ENCODE assay signal across 8 mouse cellular contexts in genomic region chr5:134099496-134100211, GRCm38 (mm10). TPM values are rescaled to one million over a fixed set of nuclear protein-coding genes. Genes with fewer than 3 reads are reported as not detected.
DNase-seq lines count a peak whose midpoint lies in the region; ATAC-seq and TF ChIP-seq lines count a peak whose summit lies in the region.

TSS of gene Castor2 (plus strand) at chr5:134099711.

- H3K4me3 ChIP-seq in ES-E14 (ENCODE audit: insufficient read depth in 1 of 2, low read depth in 1 of 2, low read length in 2 of 2, poor library complexity in 1 of 2, severe bottlenecking in 1 of 2): peak within 1 kb of the TSS; percentile 80 to 86
- peak within 1 kb of the TSS; percentile 93 for H3K4me3 ChIP-seq in layer of hippocampus, adult 2 months
- H3K4me3 ChIP-seq in lung, adult 2 months (replicated peaks; ENCODE audit: extremely low read depth, low read depth, low read length): peak within 1 kb of the TSS; percentile 70
- H3K4me3 ChIP-seq in neural tube, embryonic 15.5 days (replicated peaks): peak within 1 kb of the TSS; percentile 77

- in situ Hi-C loops in ES-E14 (cut with MboI; ENCODE audit: low sequenced_read_pairs in 2 of 2, unreplicated experiment in 2 of 2): no loop called here

- peak; percentile 79 for DNase-seq in ES-E14 (ENCODE audit: low read depth, low spot score)
- DNase-seq in cerebellum, adult 11-12 months: peak; percentile 93
- peak; percentile 92 for DNase-seq in forelimb bud, embryonic 11.5 days (ENCODE audit: low read depth, low spot score)
- peak; percentile 96 for DNase-seq in heart, postnatal 4 days
- DNase-seq in layer of hippocampus, adult 2 months (ENCODE audit: low spot score in 2 of 2): peak; percentile 96 to 97
- DNase-seq in lung, adult 2 months: peak; percentile 86
- DNase-seq in testis, postnatal 10 days (ENCODE audit: low spot score): peak; percentile 94

- peak; percentile 92 for ATAC-seq in neural tube, embryonic 15.5 days (ENCODE audit: low FRiP score)

- peak; percentile 69; the same call in 1 of the 2 replicates for TF ChIP-seq POLR2A in lung, adult 2 months (IDR thresholded peaks at IDR 0.05; ENCODE audit: borderline replicate concordance, extremely low read depth, low read depth, low read length)

- no peaks in the 10 kb centered on the region for H3K36me3 ChIP-seq in ES-E14 (ENCODE audit: control insufficient read depth, insufficient read depth, low read length, poor library complexity, severe bottlenecking)
- H3K36me3 ChIP-seq in neural tube, embryonic 15.5 days: no peaks in the 10 kb centered on the region

- H3K27ac ChIP-seq in ES-E14 (ENCODE audit: insufficient read depth, low read depth, low read length, poor library complexity, severe bottlenecking): no peak within 1 kb of the TSS
- H3K27ac ChIP-seq in layer of hippocampus, adult 2 months: peak within 1 kb of the TSS; percentile 96
- peak within 1 kb of the TSS; percentile 90 for H3K27ac ChIP-seq in neural tube, embryonic 15.5 days (replicated peaks)

- H3K4me1 ChIP-seq in ES-E14 (ENCODE audit: control insufficient read depth in 2 of 2, insufficient read depth in 2 of 2, low read length in 2 of 2, poor library complexity in 1 of 2): peaks cover 0 to 13% of the 10 kb centered on the region in 2 experiments; a peak in 2 of 4 replicates
- peaks cover 6% of the 10 kb centered on the region; the same call in 1 of the 2 replicates for H3K4me1 ChIP-seq in lung, adult 2 months (ENCODE audit: control insufficient read depth, insufficient read depth, low read length)
- H3K4me1 ChIP-seq in neural tube, embryonic 15.5 days: peaks cover 39% of the 10 kb centered on the region

- TF ChIP-seq CTCF in layer of hippocampus, adult 2 months (conservative IDR thresholded peaks at IDR 0.05): peak; percentile 21
- TF ChIP-seq CTCF in lung, adult 2 months (IDR thresholded peaks at IDR 0.05; ENCODE audit: insufficient read depth, low read length): no peak

- peak within 1 kb of the TSS; percentile 83 for H3K9ac ChIP-seq in ES-E14 (ENCODE audit: insufficient read depth, low read depth, low read length, poor library complexity, severe bottlenecking)
- peak within 1 kb of the TSS; percentile 88 for H3K9ac ChIP-seq in neural tube, embryonic 15.5 days (replicated peaks)

- peak within 1 kb of the TSS; percentile 66 for H3K4me2 ChIP-seq in neural tube, embryonic 15.5 days

- H3K9me3 ChIP-seq in ES-E14 (ENCODE audit: control insufficient read depth, insufficient read depth, low read depth, low read length): no peaks in the 10 kb centered on the region
- H3K9me3 ChIP-seq in neural tube, embryonic 15.5 days (replicated peaks): no peaks in the 10 kb centered on the region

- no peaks in the 10 kb centered on the region for H3K27me3 ChIP-seq in neural tube, embryonic 15.5 days (replicated peaks)

- 0% methylated on average over 48 of the region's 58 CpGs for WGBS in lung, adult 2 months
- WGBS in neural tube, embryonic 15.5 days: under 1% methylated on average over 54 of the region's 58 CpGs

TF ChIP-seq in ES-E14, 5 proteins besides CTCF, POLR2A, EP300 and RAD21:
- TF ChIP-seq MAFK (IDR thresholded peaks at IDR 0.05; ENCODE audit: insufficient read depth, low read depth, low read length) (no peak), HCFC1 (IDR thresholded peaks at IDR 0.05; ENCODE audit: borderline replicate concordance, insufficient read depth, low read length) (peak; percentile 94)

RNA-seq across cellular contexts. Expression of gene Castor2, which starts in this region (rescaled TPM):
- total RNA-seq in ES-E14 (2012; rRNA removed): 1.6 and 2.2 TPM in 2 replicates
- 10 to 100 TPM; 15.9 to 16.8 TPM for total RNA-seq in heart, postnatal 4 days (2021)
- 10 to 100 TPM; 67.5 to 69.4 TPM for total RNA-seq in layer of hippocampus, adult 2 months (2021)
- 6.6 and 11.2 TPM in 2 replicates for polyA plus RNA-seq in lung, adult 2 months (2012; rRNA removed)
- polyA plus RNA-seq in neural tube, embryonic 15.5 days (2015; fragmentation: Nextera tagmentation; extraction: Ambion mirVana): 22.8 TPM in 2 replicates
